Mouse (Mus musculus) left cerebral cortex, adult 11 months (tissue): ENCODE data around the gene Daglb.
"Not testable (repeated sequence)": the region's sequence is repeated elsewhere in the genome, so short reads cannot be mapped to it uniquely, and the experiment has no call there.

Source experiments
- DNase-seq: peaks from one replicate; pipeline ENCODE4 v3.0.0; 2022; ENCODE audit warnings: low spot score

Gene Daglb

GRCm38 (mm10) chr5:143487193-143487592 lies 22.8 kb downstream of the Daglb start:
- DNase-seq = no peak

- no peak for DNase-seq
Observed at GRCm38 (mm10) chr5:143487998-143488397, 23.6 kb downstream of the Daglb start.

- no peak for DNase-seq
Observed at GRCm38 (mm10) chr5:143489749-143490342, 25.5 kb downstream of the Daglb start.

DNA sequence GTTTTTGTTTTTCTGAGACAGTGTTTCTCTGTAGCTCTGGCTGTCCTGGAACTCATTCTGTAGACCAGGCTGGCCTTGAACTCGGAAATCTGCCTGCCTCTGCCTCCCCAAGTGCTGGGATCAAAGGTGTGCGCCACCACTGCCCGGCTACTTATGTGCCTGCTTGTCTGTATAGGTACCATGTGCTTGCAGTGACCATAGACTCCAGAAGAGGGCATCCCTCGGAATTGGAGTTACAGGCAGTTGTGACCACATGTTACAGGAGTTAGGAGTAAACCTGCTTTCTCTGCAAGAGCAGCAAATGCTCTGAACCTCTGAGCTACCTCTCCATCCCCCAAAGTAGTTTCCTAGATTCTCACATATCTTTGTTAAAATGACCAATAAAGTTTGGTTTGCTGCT lies 27.4 kb downstream of the Daglb start:
- no peak for DNase-seq

DNA sequence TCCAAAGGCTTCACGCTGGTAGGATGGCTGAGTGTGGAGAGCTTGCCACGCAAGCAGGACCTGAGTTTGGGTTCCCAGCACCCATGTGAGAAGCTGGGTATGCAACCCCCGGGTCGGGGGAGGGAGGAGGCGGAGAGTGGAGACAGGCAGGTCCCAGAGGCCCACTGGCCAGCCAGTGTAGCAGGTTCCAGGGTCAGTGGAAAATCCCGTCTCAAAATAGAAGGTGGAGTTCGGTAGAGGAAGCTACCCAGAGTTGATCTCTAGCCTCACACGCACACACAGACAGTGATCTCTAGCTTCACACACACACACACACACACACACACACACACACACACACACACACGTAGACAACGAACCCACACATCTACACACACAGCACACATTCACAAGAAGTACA lies 28.8 kb downstream of the Daglb start:
- DNase-seq = no peak

DNA sequence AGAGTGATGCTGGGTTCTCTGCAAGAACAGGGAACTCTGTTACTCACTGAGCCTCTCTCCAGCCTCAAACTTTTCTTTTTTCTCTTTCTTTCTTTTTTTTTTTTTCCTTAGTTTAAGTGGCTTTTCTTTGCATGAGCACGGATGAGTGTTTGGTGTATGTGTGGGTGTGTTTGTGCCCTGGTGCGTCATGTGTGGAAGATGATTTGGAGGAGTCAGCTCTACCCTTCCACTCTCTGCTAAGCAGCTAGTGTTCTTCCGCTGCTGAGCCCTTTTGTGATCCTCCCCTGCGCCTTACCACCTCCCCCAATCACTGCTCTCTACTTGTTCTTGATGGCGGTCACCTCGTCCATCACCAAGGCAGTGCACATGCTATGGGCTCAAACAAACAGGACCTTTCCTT lies 31.3 kb downstream of the Daglb start:
- DNase-seq = no peak

DNA sequence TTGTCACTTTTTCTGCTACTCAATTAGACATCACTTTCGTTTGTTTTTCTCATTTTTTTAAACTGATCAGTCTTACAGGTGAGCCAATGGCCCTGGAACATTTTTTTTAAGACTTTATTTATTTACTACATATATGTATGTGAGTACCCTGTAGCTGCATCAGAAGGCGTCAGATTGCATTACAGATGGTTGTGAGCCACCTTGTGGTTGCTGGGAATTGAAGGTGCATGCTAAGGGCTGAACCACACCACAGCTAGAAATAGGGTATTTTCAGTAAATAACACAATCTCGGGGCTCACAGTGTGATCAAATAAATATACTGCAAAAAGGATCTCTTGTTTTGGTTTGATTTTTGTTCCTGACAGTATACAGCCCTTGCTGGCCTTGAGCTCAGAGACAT lies 33.1 kb downstream of the Daglb start:
- no peak for DNase-seq

GRCm38 (mm10) chr5:143499197-143499596 lies 34.8 kb downstream of the Daglb start:
- no peak for DNase-seq

GRCm38 (mm10) chr5:143499686-143500085 lies 35.3 kb downstream of the Daglb start:
- no peak for DNase-seq

DNA sequence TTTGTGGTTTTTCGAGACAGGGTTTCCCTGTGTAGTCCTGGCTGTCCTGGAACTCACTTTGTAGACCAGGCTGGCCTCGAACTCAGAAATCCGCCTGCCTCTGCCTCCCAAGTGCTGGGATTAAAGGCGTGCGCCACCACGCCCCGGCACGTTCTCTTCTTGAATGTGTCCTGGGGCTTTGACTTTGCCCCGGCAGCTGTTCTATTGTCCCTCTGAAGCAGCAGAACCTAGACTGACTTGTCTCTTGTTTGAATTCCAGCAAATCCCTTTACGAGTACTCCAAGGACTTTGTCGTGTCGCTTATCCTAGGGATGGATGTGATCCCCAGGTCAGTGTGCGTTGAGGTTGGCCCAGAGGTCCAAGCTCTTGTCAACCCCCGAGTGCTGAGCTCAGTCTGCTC lies 36.3 kb downstream of the Daglb start:
- DNase-seq = not testable (repeated sequence)

- no peak for DNase-seq
Observed at GRCm38 (mm10) chr5:143501140-143501539, 36.8 kb downstream of the Daglb start.

GRCm38 (mm10) chr5:143501649-143502048 lies 37.3 kb downstream of the Daglb start:
- no peak for DNase-seq

DNA sequence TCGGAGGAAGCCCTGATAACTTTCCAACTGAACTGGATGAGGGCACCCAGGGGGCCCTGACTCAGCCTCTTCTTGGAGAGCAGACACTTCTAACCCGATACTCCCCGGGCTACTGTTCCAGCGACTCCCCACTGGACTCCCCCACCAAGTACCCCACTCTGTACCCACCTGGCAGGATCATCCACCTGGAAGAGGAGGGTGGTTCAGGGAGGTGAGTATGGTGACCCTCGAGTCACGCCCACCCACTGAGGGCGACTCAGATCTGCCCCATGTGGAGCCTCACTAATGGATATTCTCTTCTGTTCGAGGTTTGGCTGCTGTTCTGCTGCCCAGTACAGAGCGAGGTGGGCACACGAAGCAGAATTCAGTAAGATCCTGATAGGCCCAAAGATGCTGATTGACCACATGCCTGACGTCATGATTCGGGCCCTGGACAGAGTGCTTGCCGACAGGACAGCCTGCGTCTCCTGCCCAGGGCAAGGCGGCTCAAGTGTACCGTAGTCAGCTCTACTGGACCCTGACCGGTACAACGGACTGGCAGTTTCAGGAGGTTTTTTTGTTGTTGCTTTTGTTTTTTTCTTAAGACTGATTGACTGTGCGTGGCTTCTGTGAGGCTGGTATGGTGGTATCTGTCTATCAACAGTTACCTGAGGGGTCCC lies 38.6 kb downstream of the Daglb start:
- DNase-seq = no peak

GRCm38 (mm10) chr5:143503740-143504139 lies 39.4 kb downstream of the Daglb start:
- no peak for DNase-seq

DNA sequence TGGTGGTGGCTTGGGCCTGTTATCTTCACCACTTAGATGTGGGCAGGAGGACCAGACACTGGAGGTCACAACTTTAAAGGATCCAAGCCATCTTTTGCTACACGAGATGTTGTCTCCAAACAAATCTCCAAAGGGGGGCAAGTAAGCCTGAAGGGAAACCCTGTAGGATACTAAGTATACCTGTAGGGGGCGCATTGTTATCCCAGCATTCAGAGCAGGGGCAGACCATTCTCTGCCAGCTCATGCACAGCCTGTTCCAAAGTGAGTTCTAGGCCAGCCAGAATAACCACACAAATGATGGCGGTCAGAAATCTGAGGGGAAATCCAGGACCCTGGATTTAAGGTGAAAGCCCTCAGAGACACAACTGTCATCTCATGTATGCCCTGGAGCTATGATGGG lies 40.1 kb downstream of the Daglb start:
- no peak for DNase-seq

DNA sequence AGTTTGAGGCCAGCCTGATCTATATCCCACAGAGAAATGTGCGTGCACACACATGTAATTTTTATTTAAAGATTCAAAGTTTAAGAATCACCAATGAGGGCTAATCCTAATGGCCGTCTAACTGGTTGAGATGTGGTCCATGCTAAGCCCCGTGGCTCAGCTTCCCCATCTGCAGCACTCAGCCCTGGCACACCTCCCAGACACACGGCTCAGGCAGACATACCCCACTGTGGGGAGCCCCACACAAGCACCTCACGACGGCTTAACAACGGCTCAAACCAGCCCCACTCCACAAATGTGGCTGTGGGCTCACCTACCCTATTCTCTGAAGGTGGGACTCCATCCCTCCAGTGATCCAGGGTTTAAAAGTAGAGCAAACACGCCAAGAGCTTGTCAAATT lies 40.7 kb downstream of the Daglb start:
- no peak for DNase-seq

DNA sequence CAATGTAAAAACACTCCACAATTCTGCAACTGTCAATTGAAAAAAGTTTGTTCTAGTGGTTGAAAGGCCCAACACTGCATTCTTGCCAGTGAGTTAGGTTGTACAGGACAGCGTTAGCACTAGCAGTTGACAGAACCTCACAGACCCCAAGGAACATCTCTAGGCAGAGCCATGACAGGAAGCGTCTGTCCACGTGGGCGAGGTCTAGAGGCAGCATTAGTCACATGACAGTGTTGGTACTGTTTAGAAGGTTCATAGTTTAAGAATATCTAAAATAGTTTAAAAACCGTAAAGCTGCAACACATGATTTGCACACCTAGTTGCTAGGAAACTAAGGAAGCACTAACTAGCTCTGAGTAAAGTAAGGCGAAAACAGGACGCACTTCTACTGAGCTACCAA lies 41.2 kb downstream of the Daglb start:
- DNase-seq = no peak

- no peak for DNase-seq
Observed at GRCm38 (mm10) chr5:143509294-143509693, 44.9 kb downstream of the Daglb start.

GRCm38 (mm10) chr5:143509737-143510136 lies 45.4 kb downstream of the Daglb start:
- DNase-seq = no peak

DNA sequence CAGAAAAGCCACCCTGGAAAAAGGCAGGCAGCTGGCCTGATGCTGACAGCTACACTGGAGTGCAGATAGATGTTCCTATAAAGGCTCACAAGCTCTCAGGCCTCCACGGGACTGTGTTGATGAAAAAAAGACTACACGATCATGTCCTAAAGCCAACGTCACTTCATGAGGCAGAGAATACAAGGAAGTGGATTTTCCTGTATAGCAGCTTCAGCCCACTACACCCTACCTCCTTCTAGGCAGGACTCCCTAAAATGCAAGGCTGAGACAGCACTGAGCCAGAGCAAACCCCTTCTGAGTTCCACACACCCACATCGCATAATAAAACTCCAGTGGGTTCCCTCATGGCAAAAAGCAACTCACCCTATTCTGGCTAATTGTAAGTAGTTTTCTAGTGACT lies 47.2 kb downstream of the Daglb start:
- DNase-seq = no peak

- DNase-seq = no peak
Observed at GRCm38 (mm10) chr5:143512305-143512704, 47.9 kb downstream of the Daglb start.

GRCm38 (mm10) chr5:143514878-143515277 lies 50.5 kb downstream of the Daglb start:
- DNase-seq = no peak

DNA sequence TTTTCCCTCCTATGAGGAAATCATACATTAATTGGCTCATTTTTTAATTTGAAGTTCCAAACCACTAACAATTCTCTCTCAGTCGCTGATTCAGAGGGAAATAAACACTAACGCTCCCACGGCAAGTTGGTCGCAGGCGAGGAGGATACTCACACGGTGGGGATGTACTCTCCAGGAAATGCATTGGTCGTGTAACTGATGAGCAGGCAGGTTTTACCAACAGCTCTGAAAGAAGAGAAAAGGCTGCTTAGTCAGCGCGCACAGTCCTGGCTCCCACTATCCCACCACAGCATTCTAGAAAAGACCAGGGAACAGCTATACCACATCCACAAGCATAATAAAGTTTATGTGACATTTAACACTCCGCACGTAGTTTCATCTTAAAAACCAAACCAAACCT lies 52.6 kb downstream of the Daglb start:
- no peak for DNase-seq

DNA sequence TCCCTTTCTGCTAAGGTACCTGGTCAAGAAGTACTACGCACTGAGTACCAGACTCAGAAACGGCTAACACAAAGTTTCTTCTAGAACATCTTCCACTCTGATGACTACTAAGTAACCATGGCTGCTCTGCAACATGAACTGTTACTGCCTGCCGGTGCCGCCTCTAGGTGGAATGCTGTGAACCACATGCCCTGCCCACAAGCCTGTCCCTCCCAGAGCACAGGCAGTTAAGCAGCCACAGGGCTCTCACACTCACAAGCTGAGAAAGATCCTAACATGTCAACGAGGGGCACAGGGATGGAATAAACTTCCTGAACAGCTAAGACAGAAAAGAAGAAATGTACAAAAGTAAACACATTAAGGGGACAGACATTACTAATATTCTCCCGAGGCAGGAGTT lies 53.1 kb downstream of the Daglb start:
- DNase-seq = no peak
